ENCODE assay signal across 8 mouse cellular contexts in the genomic region with DNA sequence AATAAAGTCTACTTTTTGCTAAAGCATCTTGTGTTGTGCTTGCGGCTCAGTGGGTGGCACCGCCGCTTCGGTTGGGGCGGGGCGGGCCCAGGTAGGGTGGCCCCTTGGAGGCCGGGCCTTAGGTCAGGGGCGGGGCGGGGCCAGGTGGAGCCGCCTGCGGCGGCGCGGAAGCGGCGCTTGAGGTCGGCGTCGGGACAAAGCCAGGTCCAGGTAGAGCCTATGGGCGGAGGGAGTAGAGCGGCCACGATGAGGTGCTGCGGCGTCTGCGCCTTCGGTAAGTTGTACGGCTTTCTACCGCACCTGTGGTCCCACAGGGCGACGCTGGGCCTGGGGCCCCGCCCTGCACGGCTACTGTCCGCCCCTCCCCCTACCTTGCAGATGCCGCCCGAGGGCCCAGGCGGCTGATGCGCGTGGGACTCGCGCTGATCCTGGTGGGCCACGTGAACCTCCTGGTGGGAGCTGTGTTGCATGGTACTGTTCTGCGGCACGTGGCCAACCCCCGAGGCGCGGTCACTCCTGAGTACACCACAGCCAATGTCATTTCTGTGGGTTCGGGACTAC. TPM values are rescaled to one million over a fixed set of nuclear protein-coding genes. Genes with fewer than 3 reads are reported as not detected.
DNase-seq lines count a peak whose midpoint lies in the region; ATAC-seq lines count a peak whose summit lies in the region.

A gene (plus strand): TSS at position 151 of the 561 bp plus-strand sequence.

- H3K9ac ChIP-seq in hindbrain, embryonic 13.5 days = peak within 1 kb of the TSS; percentile 46; the same call in 1 of the 2 replicates
- H3K9ac ChIP-seq in limb, embryonic 13.5 days = peak within 1 kb of the TSS; percentile 65
- peak within 1 kb of the TSS; percentile 28; the same call in 1 of the 2 replicates for H3K9ac ChIP-seq in midbrain, embryonic 12.5 days (replicated peaks)

- no peaks in the 10 kb centered on the region for H3K9me3 ChIP-seq in hindbrain, embryonic 13.5 days
- no peaks in the 10 kb centered on the region for H3K9me3 ChIP-seq in limb, embryonic 13.5 days
- no peaks in the 10 kb centered on the region for H3K9me3 ChIP-seq in midbrain, embryonic 12.5 days

- peak; percentile 38 for DNase-seq in right cerebral cortex, postnatal 14 days
- DNase-seq in right cerebral cortex, postnatal 25 days = no peak
- DNase-seq in embryo, embryonic 11.5 days (ENCODE audit: low read depth, low spot score) = peak; percentile 27
- DNase-seq in thymus, postnatal 14 days = peak; percentile 32
- DNase-seq in adrenal gland, postnatal 10 days = no peak

- H3K27ac ChIP-seq in hindbrain, embryonic 13.5 days = no peak within 1 kb of the TSS
- peak within 1 kb of the TSS; percentile 75; the same call in 1 of the 2 replicates for H3K27ac ChIP-seq in limb, embryonic 13.5 days
- H3K27ac ChIP-seq in midbrain, embryonic 12.5 days (replicated peaks) = no peak within 1 kb of the TSS

- H3K36me3 ChIP-seq in hindbrain, embryonic 13.5 days = peaks cover 94% of the 10 kb centered on the region
- H3K36me3 ChIP-seq in limb, embryonic 13.5 days = peaks cover 95% of the 10 kb centered on the region
- H3K36me3 ChIP-seq in midbrain, embryonic 12.5 days = peaks cover 92% of the 10 kb centered on the region

- peak within 1 kb of the TSS; percentile 30 for H3K4me2 ChIP-seq in hindbrain, embryonic 13.5 days
- peak within 1 kb of the TSS; percentile 66 for H3K4me2 ChIP-seq in limb, embryonic 13.5 days (replicated peaks)
- H3K4me2 ChIP-seq in midbrain, embryonic 12.5 days (replicated peaks) = peak within 1 kb of the TSS; percentile 29

- H3K4me1 ChIP-seq in hindbrain, embryonic 13.5 days (replicated peaks) = peaks cover 8% of the 10 kb centered on the region
- peaks cover 38% of the 10 kb centered on the region for H3K4me1 ChIP-seq in limb, embryonic 13.5 days
- H3K4me1 ChIP-seq in midbrain, embryonic 12.5 days = peaks cover 9% of the 10 kb centered on the region

- WGBS in hindbrain, embryonic 13.5 days = 21% methylated on average over 45 of the region's 47 CpGs
- 6% methylated on average over 44 of the region's 47 CpGs for WGBS in limb, embryonic 13.5 days
- WGBS in midbrain, embryonic 12.5 days = 21% methylated on average over 47 of the region's 47 CpGs

- peak; percentile 71 for ATAC-seq in hindbrain, embryonic 13.5 days (ENCODE audit: low FRiP score)
- peak; percentile 64 for ATAC-seq in limb, embryonic 13.5 days (ENCODE audit: low FRiP score, low read depth)
- peak; percentile 41; the same call in 1 of the 2 replicates for ATAC-seq in midbrain, embryonic 12.5 days (ENCODE audit: low FRiP score, low read depth)

- 0 out of 2 replicates have a peak, but pooled peaks cover 9% of the 10 kb centered on the region for H3K27me3 ChIP-seq in hindbrain, embryonic 13.5 days
- no peaks in the 10 kb centered on the region for H3K27me3 ChIP-seq in limb, embryonic 13.5 days
- peaks cover 14% of the 10 kb centered on the region for H3K27me3 ChIP-seq in midbrain, embryonic 12.5 days

- H3K4me3 ChIP-seq in hindbrain, embryonic 13.5 days = 0 out of 2 replicates have a peak within 1 kb of the TSS, but pooled peaks have one; percentile 3
- peak within 1 kb of the TSS; percentile 44 for H3K4me3 ChIP-seq in limb, embryonic 13.5 days
- 0 out of 2 replicates have a peak within 1 kb of the TSS, but pooled peaks have one; percentile 10 for H3K4me3 ChIP-seq in midbrain, embryonic 12.5 days

RNA-seq across cellular contexts. Expression of the gene that starts here (rescaled TPM):
- 2.7 and 3.2 TPM in 2 replicates for polyA plus RNA-seq in hindbrain, embryonic 13.5 days (2015; fragmentation: Nextera tagmentation; extraction: Ambion mirVana)
- polyA plus RNA-seq in limb, embryonic 13.5 days (2015; fragmentation: Nextera tagmentation; extraction: Ambion mirVana) = 16.1 and 21.3 TPM in 2 replicates
- 3.3 and 4.7 TPM in 2 replicates for polyA plus RNA-seq in midbrain, embryonic 12.5 days (2016; fragmentation: Nextera tagmentation; extraction: Ambion mirVana)
- total RNA-seq in adrenal gland, postnatal 10 days (2021) = 1 to 10 TPM; 3.0 to 4.9 TPM

Comparison
In these comparisons a context has a peak if more than half of its experiments do, and no peak if none do; other contexts are left out.
1. DNase-seq: peak in right cerebral cortex, postnatal 14 days (single experiment), embryo, embryonic 11.5 days (single experiment) and thymus, postnatal 14 days (single experiment); none in right cerebral cortex, postnatal 25 days (single experiment) and adrenal gland, postnatal 10 days (single experiment).
2. Peak in every context shown above with its lines, with median percentiles within 50 percentile points of each other: ATAC-seq, H3K4me2 ChIP-seq, H3K4me3 ChIP-seq and H3K9ac ChIP-seq.